Mouse (Mus musculus) kidney, embryonic 16.5 days (tissue): Measurements from ENCODE around the gene Ddias. TPM values are rescaled to one million over a fixed set of nuclear protein-coding genes. Genes with fewer than 3 reads are reported as not detected.

Source experiments
- polyA plus RNA-seq: library from polyadenylated mRNA; unstranded; fragments of >200 nt; fragmentation: Nextera tagmentation; extraction: Ambion mirVana; gene quantifications from 2 replicates; pipeline ENCODE4 v1.2.1, GENCODE M21; 2015

The Ddias gene
- polyA plus RNA-seq, 1 experiment from 2014 or later = 12.0 TPM

Other genes starting within 250 kb of the Ddias start
- gene Ankrd42, start 237.1 kb downstream of the Ddias start, polyA plus RNA-seq = 7.3 and 8.0 TPM in 2 replicates
- gene Pcf11, start 204.3 kb downstream of the Ddias start, polyA plus RNA-seq = 17.8 and 20.8 TPM in 2 replicates
- 7.4 and 8.0 TPM in 2 replicates for gene Rab30, start 132.6 kb downstream of the Ddias start, polyA plus RNA-seq
- 23.0 TPM in 2 replicates for gene Prcp, start 223 bp upstream of the Ddias start, polyA plus RNA-seq
- 2.8 and 3.0 TPM in 2 replicates for gene Fam181b, start 205.6 kb upstream of the Ddias start, polyA plus RNA-seq